Mouse (Mus musculus): Measurements from ENCODE around the gene Creb1.

GRCm38 (mm10) chr1:64546070-64546469, 13.6 kb downstream of the Creb1 start:
- TF ChIP-seq POLR2A (IDR thresholded peaks at IDR 0.05; ENCODE audit: borderline replicate concordance, insufficient read depth, low read length) (no peak), CTCF (IDR thresholded peaks at IDR 0.05; ENCODE audit: borderline replicate concordance, insufficient read depth, low read depth, low read length) (no peak)

All from cerebellum, adult 2 months (tissue).